Mouse (Mus musculus) ovary, postnatal 36 days (tissue): ENCODE data around the gene Stip1.

Experiments used
- DNase-seq: peaks from one replicate; pipeline ENCODE4 v3.0.0; 2022; ENCODE audit warnings: low spot score, mixed read lengths

Stip1 gene

DNA sequence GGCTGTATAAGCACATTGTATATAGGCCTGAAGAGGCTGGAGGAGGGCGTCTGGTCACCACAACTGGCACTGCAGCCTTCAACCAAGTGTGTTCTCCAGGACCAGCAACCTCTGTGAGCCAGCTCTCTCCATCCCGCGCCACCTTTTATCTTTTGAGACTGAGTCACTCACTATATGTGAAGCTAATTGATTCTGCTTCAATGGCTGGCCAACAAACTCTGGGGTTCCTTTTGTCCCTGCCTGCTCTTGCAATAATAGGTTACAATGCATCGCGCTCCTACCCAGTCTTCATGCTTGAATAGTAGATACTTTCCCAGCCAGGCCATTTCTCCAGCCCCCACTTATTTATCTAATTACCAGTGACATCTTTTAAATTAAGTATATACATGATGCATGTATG, 56.1 kb downstream of the Stip1 start:
- no peak for DNase-seq

DNA sequence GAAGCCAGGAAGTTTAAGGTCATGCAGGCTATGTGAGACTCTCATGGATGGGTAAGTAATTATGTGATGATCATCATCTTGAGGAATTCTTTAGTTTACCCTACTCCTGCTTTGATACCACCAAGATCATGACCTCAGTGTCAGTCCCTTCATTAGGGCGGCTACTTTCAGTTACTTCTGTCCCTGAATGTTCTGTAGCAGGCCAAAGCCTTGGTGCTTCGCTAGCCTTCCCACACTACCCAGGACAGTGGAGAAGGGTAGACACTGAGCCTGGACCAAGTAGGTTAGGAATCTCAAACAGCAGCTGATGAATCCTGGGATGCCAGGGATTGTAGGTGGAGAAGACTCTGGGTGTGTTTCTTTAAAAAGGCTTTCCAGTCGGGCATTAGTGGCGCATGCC, 58.3 kb downstream of the Stip1 start:
- DNase-seq, result no peak

DNA sequence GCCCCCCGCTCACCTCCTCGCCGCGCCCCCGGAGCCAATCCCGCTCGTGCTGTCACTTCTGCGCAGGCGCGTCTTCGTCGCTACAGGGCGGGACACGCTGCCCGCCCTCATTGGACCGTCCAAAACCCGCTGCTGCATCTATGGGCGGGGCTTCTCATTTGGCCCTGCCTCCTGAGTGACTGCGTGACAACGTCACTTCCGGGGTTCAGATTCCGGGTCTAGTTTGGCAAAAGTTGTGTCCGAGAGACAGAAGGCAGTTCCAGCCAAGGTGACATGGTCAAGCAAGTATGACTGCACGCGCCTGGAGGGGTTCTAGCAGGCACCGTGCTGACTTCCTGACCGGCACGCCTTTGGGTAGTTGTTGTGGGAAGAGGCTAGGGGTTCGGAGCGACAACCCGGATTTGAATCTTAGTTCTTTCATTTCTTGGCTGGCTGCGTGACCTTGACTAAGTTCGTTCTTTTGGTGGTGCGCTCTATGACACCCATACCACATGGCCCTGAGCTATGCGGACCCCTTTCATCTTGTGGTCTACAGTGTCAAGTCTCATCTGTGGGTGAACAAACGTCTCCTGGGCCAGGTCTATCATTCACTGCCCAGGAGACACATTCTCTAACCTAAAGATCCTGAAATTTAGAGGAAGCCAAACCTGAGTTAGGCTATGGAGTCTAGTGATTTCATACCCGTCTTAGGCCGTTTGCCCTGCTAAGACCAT, 59.2 kb downstream of the Stip1 start, which contains the start of gene Fkbp2:
Gene Fkbp2, minus strand, starts transcription at position 121 of the 713 bp plus-strand sequence.
- DNase-seq, result peak; percentile 99

DNA sequence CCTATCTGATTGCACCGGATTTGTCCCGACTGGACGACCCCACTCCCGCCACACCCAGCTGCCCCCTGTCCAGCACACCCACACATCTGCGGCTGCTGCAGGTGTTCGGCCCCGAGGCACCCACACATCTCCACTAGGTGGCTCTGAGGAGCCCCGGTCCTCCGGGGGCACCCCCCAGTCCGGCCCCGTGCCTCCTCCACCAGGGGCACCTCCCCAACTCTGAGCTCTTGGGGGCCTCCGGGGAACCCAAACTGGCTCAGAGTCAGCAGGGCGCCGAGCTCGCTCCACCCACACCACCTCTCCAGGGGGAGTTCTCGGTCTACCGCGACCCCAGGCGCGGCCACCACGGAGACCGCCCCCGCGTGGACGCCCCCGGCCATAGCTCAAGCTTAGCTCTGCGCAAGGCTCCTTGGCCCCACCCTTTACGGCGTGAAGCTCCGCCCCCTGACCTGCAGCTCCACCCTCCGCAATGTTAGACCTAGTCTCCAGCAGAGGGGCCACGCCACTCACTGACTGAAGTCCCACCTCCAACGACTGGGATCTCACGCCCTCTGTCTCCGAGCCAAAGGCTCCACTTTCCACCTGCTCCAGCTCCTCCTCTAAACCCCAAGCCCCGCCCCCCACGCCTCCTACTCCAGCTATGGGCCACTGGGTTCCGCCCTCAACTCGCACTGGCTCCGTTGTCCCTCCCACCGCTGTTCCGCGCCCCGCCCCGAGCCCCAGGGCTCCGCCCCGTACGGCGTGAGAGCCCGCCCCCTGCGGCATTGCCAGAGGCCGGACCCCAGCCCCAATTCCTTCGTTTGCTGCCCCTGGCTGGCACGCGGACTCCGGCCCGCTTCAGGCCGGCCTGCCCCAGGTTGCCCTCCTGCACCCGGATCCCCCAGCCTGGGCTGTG, 60.0 kb downstream of the Stip1 start:
- peak; percentile 100 for DNase-seq

DNA sequence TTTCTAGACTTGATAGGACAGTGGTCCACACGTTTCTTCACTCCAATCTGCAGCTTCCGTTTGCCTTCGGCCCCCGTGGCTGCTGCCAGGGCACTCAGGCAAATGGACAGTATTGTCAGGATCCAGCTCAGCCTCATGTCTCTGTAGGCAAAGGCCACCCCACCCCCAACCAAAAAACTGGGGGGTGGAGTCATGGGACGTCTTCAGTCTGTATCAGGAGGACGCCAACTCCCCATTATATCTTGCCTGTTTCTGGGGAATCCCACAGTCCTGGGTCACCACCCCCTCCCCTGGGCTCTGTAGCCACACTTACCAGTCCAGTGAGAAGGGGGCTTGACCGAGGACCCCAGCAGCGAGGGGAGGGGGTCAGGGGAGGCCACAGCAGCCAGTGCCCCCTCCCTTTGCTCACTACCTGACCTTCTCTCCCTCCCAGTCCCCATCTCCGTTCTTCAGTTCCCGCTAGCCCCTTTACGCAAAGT, 60.7 kb downstream of the Stip1 start:
- DNase-seq, result peak; percentile 51

DNA sequence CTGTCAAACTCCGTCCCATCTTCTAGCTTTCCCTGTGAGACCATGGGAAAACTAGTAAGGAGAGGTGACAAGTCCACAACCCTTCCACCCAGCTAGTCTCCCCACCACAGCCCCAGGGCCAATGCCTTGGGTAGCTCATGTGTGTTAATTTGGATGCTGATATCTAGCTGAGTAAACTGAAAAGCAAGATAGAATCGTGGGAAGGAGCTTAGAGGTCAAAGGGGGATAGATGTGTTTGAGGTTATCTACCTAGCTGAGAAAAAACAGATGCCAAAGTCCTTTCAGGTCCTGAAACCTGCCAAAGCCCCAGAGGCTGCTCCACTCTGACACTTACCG, 61.2 kb downstream of the Stip1 start:
- DNase-seq, result no peak

DNA sequence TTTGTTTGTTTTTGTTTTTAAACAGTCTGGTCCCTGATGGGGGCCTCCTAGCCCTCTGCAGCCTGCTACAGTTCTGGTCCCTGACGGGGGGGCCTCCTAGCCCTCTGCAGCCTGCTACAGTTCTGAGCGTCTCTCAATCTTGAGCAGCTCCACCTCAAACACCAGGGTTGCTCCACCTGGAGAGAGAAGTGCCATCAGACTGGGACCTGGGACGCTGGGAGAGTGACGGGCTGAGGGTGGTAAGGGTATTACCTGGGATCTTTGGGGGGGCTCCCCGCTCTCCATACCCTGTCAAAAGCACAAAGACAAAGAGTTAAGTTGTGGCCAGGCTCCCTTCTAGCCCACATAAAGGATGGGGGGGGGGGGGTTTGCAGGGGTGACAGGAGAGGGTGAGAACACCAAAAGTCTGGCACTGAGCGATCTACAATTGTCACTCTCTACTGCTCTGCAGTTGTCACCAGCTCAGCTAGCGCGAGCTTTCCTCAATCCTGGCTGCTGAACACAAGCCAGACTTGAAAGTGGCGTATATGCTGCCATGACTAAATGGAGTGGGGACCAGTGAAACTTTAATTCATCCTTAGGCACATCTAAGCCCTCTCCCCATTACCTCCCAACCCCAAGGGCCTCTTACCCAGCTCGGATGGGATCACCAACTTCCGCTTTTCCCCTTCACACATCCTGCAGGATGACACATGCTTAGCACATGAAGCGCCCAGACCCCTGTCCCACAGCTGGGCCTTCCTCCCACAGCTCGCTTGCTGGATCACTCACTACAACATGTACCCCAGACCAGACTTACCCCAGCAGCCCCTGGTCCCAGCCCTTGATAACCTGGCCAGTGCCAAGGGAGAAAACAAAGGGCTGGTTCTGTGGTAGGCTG, 61.8 kb downstream of the Stip1 start:
- DNase-seq, result no peak

DNA sequence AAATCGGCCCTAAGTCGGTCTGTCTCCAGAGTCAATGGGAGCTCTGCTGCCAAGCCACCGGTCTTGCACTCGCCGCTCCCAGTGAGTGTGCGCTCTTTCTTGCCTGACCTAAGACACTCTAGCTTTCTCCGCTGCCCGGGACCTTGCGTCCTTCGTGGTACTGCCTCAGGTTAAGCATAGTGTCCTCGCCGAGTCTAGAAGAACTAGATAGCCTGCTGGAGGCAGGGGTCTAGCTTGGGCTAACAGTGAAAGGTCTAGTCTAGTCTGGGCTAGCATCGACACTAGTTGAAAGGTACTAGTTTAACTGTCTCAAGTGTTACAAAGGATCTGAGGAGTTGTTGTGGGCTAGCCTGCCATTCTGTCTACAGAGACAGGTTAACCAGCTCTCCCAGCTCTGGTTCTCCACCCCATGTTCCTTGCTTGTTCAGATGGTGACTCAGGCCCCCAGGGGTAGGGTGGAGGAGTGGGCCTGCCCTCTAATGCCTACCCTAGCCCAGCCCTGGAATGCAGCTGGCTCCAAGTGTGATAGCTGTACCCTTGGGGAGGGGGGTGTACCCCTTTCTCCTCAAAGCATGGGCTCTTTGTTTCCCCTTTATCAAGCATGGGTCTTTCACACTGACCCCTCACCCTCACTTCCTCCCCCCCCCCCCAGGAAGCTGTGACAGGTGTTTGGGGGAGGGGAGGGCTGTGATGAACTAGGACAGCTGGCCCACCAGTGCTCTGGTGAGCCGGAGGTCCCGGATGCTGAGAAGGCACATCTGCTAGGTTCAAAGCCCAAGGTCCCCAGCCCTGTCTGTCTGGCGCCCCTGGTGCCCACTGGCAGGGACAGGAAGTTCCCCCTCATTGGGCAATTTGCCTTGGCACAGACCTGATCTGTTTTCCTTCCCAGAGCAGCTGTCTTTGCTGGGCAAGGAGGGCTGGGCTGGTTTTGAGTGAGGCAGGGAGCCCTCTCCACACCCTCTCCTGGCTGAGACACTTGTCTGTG, 63.9 kb downstream of the Stip1 start, which contains the start of gene Plcb3:
Gene Plcb3, minus strand, starts transcription at position 934 of the 985 bp plus-strand sequence.
- DNase-seq, result peak; percentile 71

DNA sequence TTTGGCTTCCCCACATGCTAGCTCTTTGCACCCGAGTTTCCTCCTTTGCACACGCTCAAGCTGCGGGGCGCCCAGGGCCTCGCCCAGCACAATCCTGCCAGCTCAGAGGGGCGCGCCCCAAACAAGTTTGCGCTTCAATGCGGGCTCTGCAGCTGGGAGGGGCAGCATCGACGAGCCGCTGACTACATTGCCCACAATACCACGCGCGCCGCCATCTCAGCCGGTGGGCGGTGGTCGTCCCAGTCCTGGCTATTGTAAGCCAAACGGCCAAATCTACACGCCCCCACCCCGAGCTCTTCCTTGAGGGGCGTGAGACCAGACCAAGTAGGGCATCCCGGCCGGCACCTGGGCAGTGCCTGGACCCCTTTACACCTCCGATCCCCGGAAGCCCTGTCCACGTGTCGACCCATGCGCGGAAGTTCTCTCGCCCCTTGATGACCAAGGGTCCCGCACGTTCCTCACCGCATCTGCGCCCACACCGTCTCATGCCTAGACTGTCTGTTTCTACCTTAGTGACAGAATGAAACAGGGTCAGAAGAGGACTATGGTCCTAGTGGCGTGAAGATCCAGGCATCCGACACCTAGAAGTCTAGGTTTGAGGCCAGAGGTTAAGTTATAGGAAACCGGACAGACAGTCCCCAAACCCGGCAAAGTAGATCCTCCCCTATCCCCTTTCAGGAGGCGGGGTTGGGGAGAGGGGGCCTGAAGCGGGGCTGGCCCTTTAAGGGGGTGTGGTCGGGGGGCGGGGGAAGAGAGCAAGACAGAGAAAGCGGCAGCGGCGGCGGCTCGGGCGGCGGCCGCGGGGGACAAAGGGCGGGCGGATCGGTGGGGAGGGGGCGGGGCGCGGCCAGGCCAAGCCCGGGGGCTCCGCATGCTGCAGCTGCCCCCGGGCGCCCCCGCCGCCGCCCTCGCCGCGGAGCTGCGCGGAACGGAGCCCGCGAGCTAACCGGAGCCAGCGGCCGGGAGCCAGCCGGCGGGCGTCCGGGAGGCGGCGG, 65.3 kb downstream of the Stip1 start, which contains the start of gene Ppp1r14b:
Gene Ppp1r14b, plus strand, starts transcription at position 758 of the 995 bp plus-strand sequence.
- peak; percentile 84 for DNase-seq

DNA sequence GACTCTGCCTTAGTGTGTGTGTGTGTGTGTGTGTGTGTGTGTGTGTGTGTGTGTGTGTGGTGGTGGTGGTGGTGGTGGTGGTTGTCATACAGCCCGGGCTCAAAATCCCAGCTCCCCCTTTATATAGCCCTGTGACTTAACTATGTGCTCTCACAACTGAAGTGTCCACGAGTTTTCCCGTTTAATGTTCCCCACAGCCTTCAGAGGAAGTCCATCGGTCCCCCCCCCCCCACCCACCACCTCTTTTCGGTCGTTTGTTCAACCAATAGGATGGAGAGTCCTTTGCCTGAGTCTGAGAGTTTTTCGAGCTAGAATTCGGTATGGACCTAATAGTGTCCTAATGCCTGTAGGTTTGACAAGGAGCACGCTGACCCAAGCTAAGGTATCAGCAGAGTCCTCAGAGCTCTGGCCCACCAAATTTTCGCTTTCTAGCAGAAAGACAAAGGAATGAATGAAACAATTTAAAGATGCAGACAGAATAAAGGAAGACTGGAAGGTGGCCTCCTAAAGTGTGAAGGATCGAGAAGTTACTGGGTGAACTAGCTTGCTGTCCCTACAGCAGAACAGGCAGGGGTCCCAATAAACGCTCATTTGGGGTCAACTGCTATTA, 66.1 kb downstream of the Stip1 start:
- DNase-seq, result no peak

DNA sequence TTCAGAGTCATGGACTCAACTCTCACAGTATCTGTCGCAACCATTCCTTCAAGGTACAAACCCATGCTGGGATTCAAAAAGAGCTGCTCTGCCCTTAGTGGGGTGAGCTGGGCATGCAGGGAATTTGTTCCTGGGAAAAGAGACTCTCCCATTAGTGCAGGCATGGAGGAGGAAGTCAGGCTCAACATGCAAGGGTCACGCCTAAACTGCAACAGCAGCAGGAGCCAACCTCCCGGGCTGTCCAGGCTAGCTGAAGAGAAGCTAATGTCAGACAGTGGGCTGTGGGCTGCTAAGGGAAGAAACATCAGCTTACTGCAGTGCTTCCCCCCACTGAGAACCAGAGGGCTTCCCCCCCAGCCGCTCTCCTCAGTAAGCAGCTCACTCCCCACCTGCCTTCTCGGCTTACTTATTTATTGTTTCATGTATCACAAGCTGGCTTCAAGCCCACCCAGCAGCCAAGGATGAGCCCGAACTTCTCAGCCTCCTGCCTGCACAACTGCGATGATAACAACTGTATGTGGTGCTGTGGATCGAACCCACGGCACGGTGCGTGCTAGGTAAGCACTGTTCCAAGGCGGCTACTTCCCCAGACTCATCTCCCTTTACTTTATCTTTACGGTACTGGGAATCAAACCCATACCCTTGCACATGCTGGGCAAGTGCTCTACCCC, 67.4 kb downstream of the Stip1 start:
- DNase-seq, result no peak

DNA sequence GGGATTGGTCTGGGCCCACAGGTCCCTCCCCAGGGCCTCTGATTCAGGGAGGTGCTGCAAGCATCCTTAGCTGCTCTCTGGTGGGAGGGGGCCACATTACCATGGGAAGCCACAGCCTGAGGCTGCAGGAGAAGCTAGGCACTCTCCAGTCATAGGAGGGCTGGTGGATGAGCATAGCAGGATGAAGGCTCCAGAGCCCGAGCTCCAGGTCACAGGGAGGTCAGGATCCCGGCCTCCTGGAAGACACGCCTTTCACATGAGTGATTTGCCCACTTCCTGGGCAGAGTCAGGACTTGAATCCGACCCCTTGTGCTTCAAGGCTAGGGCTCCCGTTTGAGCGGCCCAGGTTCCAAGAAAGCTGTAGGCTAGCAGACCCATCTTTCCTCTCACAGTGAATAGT, 68.1 kb downstream of the Stip1 start:
- DNase-seq, result no peak
